Mouse (Mus musculus) C2C12 (cell line): Measurements from ENCODE around the gene Vmo1.

Source experiments
- CEBPB ChIP-seq: IDR thresholded peaks from one replicate; pipeline ENCODE4 v1.6.1; 2011; ENCODE audit warnings: low read depth, mild to moderate bottlenecking, control low read depth, moderate library complexity
- CTCF ChIP-seq: IDR thresholded peaks from one replicate; pipeline ENCODE4 v1.5.1; 2011; ENCODE audit not compliant: control insufficient read depth, insufficient read depth, insufficient read length
- MAX ChIP-seq: IDR thresholded peaks from one replicate; pipeline ENCODE4 v1.6.1; 2011; ENCODE audit warnings: mild to moderate bottlenecking, control low read depth
- MYOD1 ChIP-seq: IDR thresholded peaks from one replicate; pipeline ENCODE4 v1.6.1; 2011; ENCODE audit warnings: low read depth; ENCODE audit not compliant: control insufficient read depth, insufficient read length
- MYOG ChIP-seq: IDR thresholded peaks from one replicate; pipeline ENCODE4 v1.6.1; 2011; ENCODE audit not compliant: control insufficient read depth, insufficient read length; ENCODE audit errors: extremely low read depth
- USF1 ChIP-seq: IDR thresholded peaks from one replicate; pipeline ENCODE4 v1.6.1; 2011; ENCODE audit warnings: low read depth, mild to moderate bottlenecking, control low read depth, moderate library complexity

DNA sequence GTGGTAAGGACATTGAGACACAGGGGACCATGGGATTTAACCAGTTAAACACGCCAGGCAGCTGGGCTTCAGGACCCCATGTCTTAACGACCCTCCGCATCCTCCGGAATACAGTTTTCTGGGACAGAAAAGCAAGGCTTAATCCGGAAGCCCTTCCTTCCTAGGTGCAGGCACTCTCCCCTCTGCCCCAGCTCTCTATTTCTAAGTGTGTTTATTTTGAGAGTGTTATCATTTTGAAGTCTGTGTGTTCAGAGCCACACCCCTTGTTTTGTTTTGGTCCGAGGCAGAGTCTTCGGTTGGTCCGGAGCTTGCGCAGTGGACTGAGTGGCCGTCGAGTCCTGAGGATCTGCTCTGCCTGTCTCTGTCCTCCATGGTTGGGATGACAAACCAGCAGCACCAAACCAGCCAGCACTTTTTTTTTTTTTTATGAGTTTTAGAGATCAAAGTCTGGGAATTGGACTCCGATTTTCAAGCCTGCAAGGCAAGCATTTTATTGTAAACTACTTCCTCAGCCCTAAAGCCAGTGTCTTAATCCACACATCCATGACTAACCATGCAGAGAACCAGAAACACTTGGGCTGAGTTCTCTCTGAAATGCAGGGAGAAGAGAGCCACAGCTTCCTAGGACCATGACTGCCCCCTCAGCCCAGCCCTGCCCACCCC, 39.4 kb downstream of the Vmo1 start:
- TF ChIP-seq MAX, result no peak
- no peak for TF ChIP-seq CTCF
- no peak for TF ChIP-seq CEBPB
- no peak for TF ChIP-seq MYOD1
- no peak for TF ChIP-seq MYOG
- no peak for TF ChIP-seq USF1
